Mouse (Mus musculus): ENCODE measurements around the gene Sh3tc1.

- TF ChIP-seq CTCF (IDR thresholded peaks at IDR 0.05; ENCODE audit: low read depth): peak; percentile 92
- no peak for TF ChIP-seq EP300 (optimal IDR thresholded peaks at IDR 0.05)
Measured at GRCm38 (mm10) chr5:35701042-35701441, 38.7 kb downstream of the Sh3tc1 start.

Data from stomach, postnatal 0 days (tissue).